13 mouse cellular contexts compared by ENCODE assay signal in the genomic region with DNA sequence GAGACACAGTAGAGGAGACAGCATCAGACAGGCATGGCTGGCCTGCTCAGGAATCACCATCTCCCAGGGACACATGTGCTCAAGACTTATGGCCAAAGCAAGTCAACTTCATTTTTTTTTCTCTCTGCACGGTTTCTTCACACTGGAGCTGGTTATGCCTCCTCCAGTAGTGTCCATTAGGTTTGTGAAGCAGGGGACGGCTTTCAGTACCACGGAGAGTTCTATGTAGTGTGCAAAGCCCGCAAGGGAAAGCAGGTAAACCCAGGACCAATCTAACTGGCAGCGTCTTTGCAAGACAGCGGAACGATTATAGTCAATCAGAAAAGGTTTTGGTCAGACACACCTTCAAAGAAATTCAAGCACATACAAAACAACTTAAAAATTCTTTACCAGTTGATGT.
DNase-seq lines count a peak whose midpoint lies in the region; ATAC-seq and TF ChIP-seq lines count a peak whose summit lies in the region.
"Had no signal": no experiment of that assay in that cellular context is flagged by ENCODE, and none has a peak within 500 bp of the region (broad histone marks: within the 10 kb centered on the region; RNA-seq: fewer than 3 reads in every experiment).

No protein-coding gene starts in this region.

- no peaks in the 10 kb centered on the region for H3K4me1 ChIP-seq in kidney, embryonic 16.5 days (ENCODE audit: insufficient read depth, low read length)
- H3K4me1 ChIP-seq in MEL (ENCODE audit: control insufficient read depth in 1 of 2, insufficient read depth in 2 of 2, low read length in 2 of 2), result no peaks in the 10 kb centered on the region
- H3K4me1 ChIP-seq in intestine, embryonic 15.5 days (replicated peaks), result no peaks in the 10 kb centered on the region

- H3K9me3 ChIP-seq in kidney, embryonic 16.5 days (ENCODE audit: low read length), result no peaks in the 10 kb centered on the region
- H3K9me3 ChIP-seq in MEL (replicated peaks; ENCODE audit: insufficient read depth, low read length), result no peaks in the 10 kb centered on the region
- H3K9me3 ChIP-seq in intestine, embryonic 15.5 days, result no peaks in the 10 kb centered on the region

- ATAC-seq in kidney, embryonic 16.5 days (ENCODE audit: low FRiP score, low TSS enrichment), result peak; percentile 92
- ATAC-seq in intestine, embryonic 15.5 days, result peak; percentile 59; the same call in 1 of the 2 replicates
- ATAC-seq: midbrain, embryonic 16.5 days had no signal

- no peak for TF ChIP-seq RAD21 in MEL (IDR thresholded peaks at IDR 0.05; ENCODE audit: low read depth, low read length)

- H3K27ac ChIP-seq in kidney, embryonic 16.5 days (ENCODE audit: low read length), result no peak overlapping the region
- H3K27ac ChIP-seq in MEL (ENCODE audit: control insufficient read depth, low read depth, low read length), result no peak overlapping the region
- H3K27ac ChIP-seq in intestine, embryonic 15.5 days, result no peak overlapping the region

- no peak for TF ChIP-seq CTCF in MEL (IDR thresholded peaks at IDR 0.05 in 2 of 3, conservative IDR thresholded peaks at IDR 0.05 in 1 of 3; ENCODE audit: control insufficient read depth in 1 of 3, insufficient read depth in 1 of 3, low read depth in 2 of 3, low read length in 3 of 3, poor library complexity in 1 of 3, severe bottlenecking in 1 of 3)

- H3K27me3 ChIP-seq in kidney, embryonic 16.5 days (ENCODE audit: insufficient read depth, low read length), result no peaks in the 10 kb centered on the region
- no peaks in the 10 kb centered on the region for H3K27me3 ChIP-seq in MEL (ENCODE audit: control insufficient read depth in 1 of 2, insufficient read depth in 2 of 2, low read length in 2 of 2)
- no peaks in the 10 kb centered on the region for H3K27me3 ChIP-seq in intestine, embryonic 15.5 days (replicated peaks)

- H3K4me2 ChIP-seq in kidney, embryonic 16.5 days (replicated peaks; ENCODE audit: low read depth, low read length), result no peak overlapping the region
- no peak overlapping the region for H3K4me2 ChIP-seq in intestine, embryonic 15.5 days (replicated peaks)

- no peak for DNase-seq in kidney, adult 9 months
- DNase-seq in 3T3-L1 (ENCODE audit: low read depth, low spot score) (peak; percentile 2), MEL (ENCODE audit: low read depth, low spot score) (peak; percentile 38)
- no peak for DNase-seq in cerebellum, adult 11 months
- DNase-seq in thymus, postnatal 0 days (ENCODE audit: low spot score), result no peak
- DNase-seq in spleen, adult 12 weeks (ENCODE audit: low spot score), result no peak
- DNase-seq: cerebellum, adult 9-11 months; gastrocnemius, postnatal 36 days; heart, postnatal 36 days; right cerebral cortex, postnatal 14 days had no signal

- 29% methylated on average over 7 of the region's 7 CpGs for WGBS in kidney, embryonic 16.5 days
- 20% methylated on average over 7 of the region's 7 CpGs for WGBS in intestine, embryonic 15.5 days

- no peaks in the 10 kb centered on the region for H3K36me3 ChIP-seq in kidney, embryonic 16.5 days (ENCODE audit: insufficient read depth, low read length)
- no peaks in the 10 kb centered on the region for H3K36me3 ChIP-seq in MEL (ENCODE audit: control insufficient read depth in 1 of 2, insufficient read depth in 2 of 2, low read length in 2 of 2)
- H3K36me3 ChIP-seq in intestine, embryonic 15.5 days, result no peaks in the 10 kb centered on the region

- H3K4me3 ChIP-seq in kidney, embryonic 16.5 days (ENCODE audit: low read length), result no peak overlapping the region
- H3K4me3 ChIP-seq in MEL (ENCODE audit: control insufficient read depth in 1 of 2, insufficient read depth in 1 of 2, low read depth in 2 of 2, low read length in 2 of 2), result no peak overlapping the region
- no peak overlapping the region for H3K4me3 ChIP-seq in intestine, embryonic 15.5 days (replicated peaks)

- no peak for TF ChIP-seq POLR2A in MEL (IDR thresholded peaks at IDR 0.05; ENCODE audit: control insufficient read depth in 1 of 2, insufficient read depth in 1 of 2, low read depth in 1 of 2, low read length in 2 of 2, poor library complexity in 1 of 2)

- no peaks in the 10 kb centered on the region for H3K79me2 ChIP-seq in MEL (ENCODE audit: control insufficient read depth, insufficient read depth, low read length, poor library complexity)

- no peak overlapping the region for H3K9ac ChIP-seq in kidney, embryonic 16.5 days (replicated peaks; ENCODE audit: low read length)
- H3K9ac ChIP-seq in MEL (ENCODE audit: control insufficient read depth, low read depth, low read length, poor library complexity, severe bottlenecking), result no peak overlapping the region
- H3K9ac ChIP-seq in intestine, embryonic 15.5 days, result no peak overlapping the region

- no peak for TF ChIP-seq EP300 in MEL (IDR thresholded peaks at IDR 0.05; ENCODE audit: low read depth in 1 of 2, low read length in 2 of 2)

TF ChIP-seq in MEL, 35 proteins besides CTCF, POLR2A, EP300 and RAD21:
- TF ChIP-seq TAL1 (IDR thresholded peaks at IDR 0.05; ENCODE audit: low read length) (no peak), UBTF (IDR thresholded peaks at IDR 0.05; ENCODE audit: borderline replicate concordance, insufficient read depth, low read depth, low read length) (no peak), MYC (IDR thresholded peaks at IDR 0.05; ENCODE audit: low read depth, low read length) (no peak), ZC3H11A (IDR thresholded peaks at IDR 0.05; ENCODE audit: low read depth, low read length) (no peak), USF2 (IDR thresholded peaks at IDR 0.05; ENCODE audit: borderline replicate concordance in 1 of 2, insufficient read depth in 1 of 2, low read depth in 1 of 2, low read length in 2 of 2) (no peak), NRF1 (IDR thresholded peaks at IDR 0.05; ENCODE audit: insufficient read depth, low read depth, low read length, poor library complexity, severe bottlenecking) (no peak), TCF12 (IDR thresholded peaks at IDR 0.05; ENCODE audit: low read depth, low read length) (no peak), SMC3 (IDR thresholded peaks at IDR 0.05; ENCODE audit: low read depth, low read length) (no peak), MYB (IDR thresholded peaks at IDR 0.05; ENCODE audit: low read depth, low read length) (no peak), E2F4 (IDR thresholded peaks at IDR 0.05; ENCODE audit: borderline replicate concordance, low read depth, low read length) (no peak), MEF2A (IDR thresholded peaks at IDR 0.05; ENCODE audit: extremely low read depth, insufficient replicate concordance, low read depth, low read length, poor library complexity, severe bottlenecking) (no peak), SIN3A (IDR thresholded peaks at IDR 0.05; ENCODE audit: low read length) (no peak), MAZ (IDR thresholded peaks at IDR 0.05; ENCODE audit: low read depth, low read length) (no peak), ELF1 (IDR thresholded peaks at IDR 0.05; ENCODE audit: low read depth, low read length) (no peak), MXI1 (IDR thresholded peaks at IDR 0.05; ENCODE audit: low read depth, low read length) (no peak), CHD2 (IDR thresholded peaks at IDR 0.05; ENCODE audit: low read length) (no peak)

Comparison
In these comparisons a context has a peak if more than half of its experiments do, and no peak if none do; other contexts are left out.
1. DNase-seq: peak in 3T3-L1 (single experiment) and MEL (single experiment); none in kidney, adult 9 months (single experiment), cerebellum, adult 11 months (single experiment), thymus, postnatal 0 days (single experiment) and spleen, adult 12 weeks (single experiment).